Mouse (Mus musculus): ENCODE results near the gene Anp32e. TPM values are rescaled to one million over a fixed set of nuclear protein-coding genes. Genes with fewer than 3 reads are reported as not detected.
"Not testable (repeated sequence)": the region's sequence is repeated elsewhere in the genome, so short reads cannot be mapped to it uniquely, and the experiment has no call there.

Gene Anp32e
- polyA plus RNA-seq, 1 experiment from 2014 or later: 50.1 TPM

DNA sequence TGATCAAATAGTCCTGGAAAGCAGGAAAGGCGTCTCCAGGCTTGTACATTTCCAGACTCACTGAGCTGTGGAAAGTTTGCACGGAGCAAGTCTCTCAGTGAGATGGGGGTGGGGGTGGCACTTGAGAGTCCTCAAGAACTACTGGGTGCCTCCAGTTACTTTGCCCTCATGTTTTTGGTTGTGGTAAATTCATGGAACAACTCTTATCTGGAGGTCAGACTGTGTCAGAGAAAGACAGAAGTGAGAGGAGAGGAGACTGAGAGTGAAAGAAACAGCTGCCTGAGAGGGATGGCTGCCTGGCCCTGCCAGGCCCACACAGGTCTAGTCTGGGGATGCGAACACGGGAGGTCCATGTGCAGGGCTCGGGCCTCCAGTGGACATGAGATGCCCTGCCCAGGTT is 26.3 kb downstream of the Anp32e start:
- Histone ChIP-seq H3K36me3 (ENCODE audit: control insufficient read depth, insufficient read depth, low read length) (no peaks in the 10 kb centered on the region), H3K9me3 (ENCODE audit: control insufficient read depth, low read length) (no peaks in the 10 kb centered on the region), H3K27me3 (ENCODE audit: control insufficient read depth, insufficient read depth, low read length) (no peaks in the 10 kb centered on the region), H3K4me3 (replicated peaks; ENCODE audit: low read depth, low read length) (no peak overlapping the region), H3K4me1 (ENCODE audit: control insufficient read depth, insufficient read depth, low read length) (peaks cover 3% of the 10 kb centered on the region; the same call in 1 of the 2 replicates), H3K27ac (replicated peaks; ENCODE audit: low read depth, low read length) (no peak overlapping the region), H3K9ac (replicated peaks; ENCODE audit: low read length) (no peak overlapping the region), H3K4me2 (ENCODE audit: low read length) (no peak overlapping the region)
- DNase-seq (no peak), ATAC-seq (ENCODE audit: low FRiP score, low TSS enrichment) (no peak)
- WGBS: 93% methylated on average over 5 of the region's 5 CpGs

DNA sequence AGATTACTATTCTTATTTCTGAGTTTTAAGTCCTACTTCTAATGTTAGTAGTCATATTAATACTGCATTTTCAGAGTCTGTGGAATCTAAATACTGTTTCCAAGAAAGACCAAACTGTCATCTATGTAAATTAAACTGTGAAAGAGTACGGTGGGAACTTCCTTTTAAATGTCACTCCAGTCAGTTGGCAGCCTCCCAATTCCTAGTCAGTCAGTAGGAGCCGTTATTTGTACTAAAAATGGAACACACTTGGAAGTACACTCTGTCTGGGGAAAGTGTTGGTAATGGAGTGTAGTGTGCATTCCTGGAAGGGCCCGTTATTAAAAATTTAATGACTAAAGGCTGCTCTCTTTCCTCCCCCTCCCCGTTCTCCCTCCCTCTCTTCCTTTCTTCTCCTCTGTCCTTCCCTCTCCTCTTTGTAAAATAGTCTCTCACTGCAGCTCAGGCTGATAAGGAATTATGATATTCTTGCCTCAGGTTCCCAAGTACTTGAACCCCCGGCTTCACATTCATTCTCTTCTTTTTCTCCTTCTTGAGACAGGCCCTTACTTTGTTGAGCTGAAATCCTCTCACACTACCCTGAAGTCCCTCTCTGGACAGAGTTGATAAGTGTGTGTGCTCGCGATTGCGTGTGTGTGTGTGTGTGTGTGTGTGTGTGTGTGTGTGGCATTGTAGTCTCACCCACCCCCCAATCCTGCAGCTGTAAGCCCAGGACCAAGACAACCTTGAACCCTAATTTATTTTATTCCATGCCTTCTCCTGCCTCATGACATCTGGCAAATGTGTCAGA is 28.5 kb downstream of the Anp32e start:
- Histone ChIP-seq H3K4me1 (ENCODE audit: control insufficient read depth, insufficient read depth, low read length) (0 out of 2 replicates have a peak, but pooled peaks cover 3% of the 10 kb centered on the region), H3K36me3 (ENCODE audit: control insufficient read depth, insufficient read depth, low read length) (no peaks in the 10 kb centered on the region), H3K4me3 (replicated peaks; ENCODE audit: low read depth, low read length) (no peak overlapping the region), H3K9ac (replicated peaks; ENCODE audit: low read length) (no peak overlapping the region), H3K27me3 (ENCODE audit: control insufficient read depth, insufficient read depth, low read length) (no peaks in the 10 kb centered on the region), H3K9me3 (ENCODE audit: control insufficient read depth, low read length) (no peaks in the 10 kb centered on the region), H3K4me2 (ENCODE audit: low read length) (no peak overlapping the region), H3K27ac (replicated peaks; ENCODE audit: low read depth, low read length) (no peak overlapping the region)
- ATAC-seq (ENCODE audit: low FRiP score, low TSS enrichment): no peak
- 68% methylated on average over 8 of the region's 8 CpGs for WGBS
- peak; percentile 55 for DNase-seq

DNA sequence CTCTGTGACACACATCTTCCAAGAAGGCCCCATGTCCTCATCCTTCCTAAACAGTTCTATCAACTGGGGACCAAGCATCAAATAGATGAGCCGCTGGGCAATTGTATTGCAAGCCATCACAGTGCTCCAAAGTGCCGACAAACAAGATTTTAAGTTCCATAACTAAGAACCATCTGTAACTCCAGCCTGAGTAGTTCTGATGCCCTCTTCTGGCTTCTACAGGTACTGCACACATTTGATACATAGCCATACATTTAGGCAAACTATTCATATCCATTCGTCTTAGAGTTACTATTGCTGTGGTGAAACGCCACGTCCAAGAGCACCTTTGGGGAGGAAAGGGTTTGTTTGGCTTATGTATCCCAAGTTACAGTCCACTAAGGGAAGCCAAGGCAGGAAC is 30.0 kb downstream of the Anp32e start:
- ATAC-seq (ENCODE audit: low FRiP score, low TSS enrichment) (no peak), DNase-seq (no peak)
- no peak overlapping the region for H3K9ac ChIP-seq (replicated peaks; ENCODE audit: low read length)
- H3K4me2 ChIP-seq (ENCODE audit: low read length): no peak overlapping the region
- 81% methylated on average over 5 of the region's 5 CpGs for whole genome bisulfite sequencing
- H3K27ac ChIP-seq (replicated peaks; ENCODE audit: low read depth, low read length): no peak overlapping the region
- no peaks in the 10 kb centered on the region for H3K9me3 ChIP-seq (ENCODE audit: control insufficient read depth, low read length)
- no peaks in the 10 kb centered on the region for H3K36me3 ChIP-seq (ENCODE audit: control insufficient read depth, insufficient read depth, low read length)
- no peak overlapping the region for H3K4me3 ChIP-seq (replicated peaks; ENCODE audit: low read depth, low read length)
- no peaks in the 10 kb centered on the region for H3K27me3 ChIP-seq (ENCODE audit: control insufficient read depth, insufficient read depth, low read length)
- no peaks in the 10 kb centered on the region for H3K4me1 ChIP-seq (ENCODE audit: control insufficient read depth, insufficient read depth, low read length)

DNA sequence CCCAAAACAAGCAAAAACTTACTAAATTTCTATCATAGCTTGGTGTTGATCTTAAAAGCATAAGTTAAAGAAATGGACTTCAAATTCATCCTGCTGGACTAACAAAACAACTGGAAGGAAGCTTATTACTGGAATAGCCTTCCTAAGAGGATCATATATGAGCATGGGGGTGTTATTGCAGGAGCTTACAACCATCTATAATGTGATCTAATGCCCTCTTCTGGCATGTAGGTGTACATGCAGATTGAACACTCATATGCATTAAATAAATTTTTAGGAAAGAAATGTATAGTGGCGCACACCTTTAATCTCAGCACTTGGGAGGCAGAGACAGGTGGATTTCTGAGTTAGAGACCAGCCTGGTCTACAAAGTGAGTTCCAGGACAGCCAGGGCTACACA is 30.8 kb downstream of the Anp32e start:
- Histone ChIP-seq H3K9ac (replicated peaks; ENCODE audit: low read length) (no peak overlapping the region), H3K36me3 (ENCODE audit: control insufficient read depth, insufficient read depth, low read length) (no peaks in the 10 kb centered on the region), H3K27me3 (ENCODE audit: control insufficient read depth, insufficient read depth, low read length) (no peaks in the 10 kb centered on the region), H3K4me2 (ENCODE audit: low read length) (no peak overlapping the region), H3K9me3 (ENCODE audit: control insufficient read depth, low read length) (no peaks in the 10 kb centered on the region), H3K4me3 (replicated peaks; ENCODE audit: low read depth, low read length) (no peak overlapping the region), H3K4me1 (ENCODE audit: control insufficient read depth, insufficient read depth, low read length) (no peaks in the 10 kb centered on the region), H3K27ac (replicated peaks; ENCODE audit: low read depth, low read length) (no peak overlapping the region)
- WGBS: 89% methylated on average over 1 of the region's 1 CpGs
- ATAC-seq (ENCODE audit: low FRiP score, low TSS enrichment) (no peak), DNase-seq (no peak)

DNA sequence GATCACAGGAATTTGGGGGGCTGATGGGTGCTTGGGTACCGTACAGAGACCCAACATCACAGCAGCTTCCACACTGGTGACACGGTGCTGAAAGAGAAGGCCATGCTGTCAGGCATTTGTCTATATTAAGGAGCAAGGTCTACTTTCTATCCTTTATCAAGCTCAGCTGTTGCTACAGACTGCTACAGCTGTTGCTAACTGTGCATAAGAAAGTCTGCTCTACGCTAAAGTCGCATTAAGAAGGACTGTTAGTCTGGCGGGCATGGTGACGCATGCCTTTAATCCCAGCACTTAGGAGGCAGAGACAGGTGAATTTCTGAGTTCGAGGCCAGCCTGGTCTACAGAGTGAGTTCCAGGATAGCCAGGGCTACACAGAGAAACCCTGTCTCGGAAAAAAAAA is 33.1 kb downstream of the Anp32e start:
- not testable (repeated sequence) for H3K4me3 ChIP-seq (replicated peaks; ENCODE audit: low read depth, low read length); ATAC-seq (ENCODE audit: low FRiP score, low TSS enrichment); H3K4me1 ChIP-seq (ENCODE audit: control insufficient read depth, insufficient read depth, low read length); H3K9me3 ChIP-seq (ENCODE audit: control insufficient read depth, low read length); H3K27me3 ChIP-seq (ENCODE audit: control insufficient read depth, insufficient read depth, low read length); DNase-seq; H3K27ac ChIP-seq (replicated peaks; ENCODE audit: low read depth, low read length); H3K4me2 ChIP-seq (ENCODE audit: low read length); H3K36me3 ChIP-seq (ENCODE audit: control insufficient read depth, insufficient read depth, low read length); H3K9ac ChIP-seq (replicated peaks; ENCODE audit: low read length)
- WGBS: 87% methylated on average over 8 of the region's 8 CpGs

DNA sequence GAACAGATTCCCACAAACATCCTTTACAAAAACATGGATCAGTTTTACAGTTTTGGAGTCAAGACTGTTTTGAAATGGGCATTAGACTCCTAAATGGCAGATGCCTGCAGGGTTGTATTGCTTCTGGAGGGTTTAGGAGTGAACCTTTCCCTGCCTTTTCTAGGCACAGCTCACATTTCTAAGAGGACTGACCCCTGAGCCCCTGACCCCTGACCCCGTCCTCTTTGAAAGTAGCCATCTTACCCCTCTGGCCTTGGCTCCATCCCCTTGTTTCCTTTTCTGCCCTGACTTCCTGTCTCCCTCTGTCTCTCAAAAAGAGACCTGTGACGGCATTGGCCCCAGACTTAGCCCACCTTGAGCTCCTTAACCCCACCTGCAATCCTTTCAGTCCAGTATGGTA is 34.2 kb downstream of the Anp32e start:
- 36% methylated on average over 2 of the region's 2 CpGs for WGBS
- Histone ChIP-seq H3K4me1 (ENCODE audit: control insufficient read depth, insufficient read depth, low read length) (no peaks in the 10 kb centered on the region), H3K27ac (replicated peaks; ENCODE audit: low read depth, low read length) (no peak overlapping the region), H3K9me3 (ENCODE audit: control insufficient read depth, low read length) (no peaks in the 10 kb centered on the region), H3K36me3 (ENCODE audit: control insufficient read depth, insufficient read depth, low read length) (no peaks in the 10 kb centered on the region), H3K4me3 (replicated peaks; ENCODE audit: low read depth, low read length) (no peak overlapping the region), H3K27me3 (ENCODE audit: control insufficient read depth, insufficient read depth, low read length) (no peaks in the 10 kb centered on the region), H3K9ac (replicated peaks; ENCODE audit: low read length) (no peak overlapping the region), H3K4me2 (ENCODE audit: low read length) (no peak overlapping the region)
- ATAC-seq (ENCODE audit: low FRiP score, low TSS enrichment) (no peak), DNase-seq (no peak)

DNA sequence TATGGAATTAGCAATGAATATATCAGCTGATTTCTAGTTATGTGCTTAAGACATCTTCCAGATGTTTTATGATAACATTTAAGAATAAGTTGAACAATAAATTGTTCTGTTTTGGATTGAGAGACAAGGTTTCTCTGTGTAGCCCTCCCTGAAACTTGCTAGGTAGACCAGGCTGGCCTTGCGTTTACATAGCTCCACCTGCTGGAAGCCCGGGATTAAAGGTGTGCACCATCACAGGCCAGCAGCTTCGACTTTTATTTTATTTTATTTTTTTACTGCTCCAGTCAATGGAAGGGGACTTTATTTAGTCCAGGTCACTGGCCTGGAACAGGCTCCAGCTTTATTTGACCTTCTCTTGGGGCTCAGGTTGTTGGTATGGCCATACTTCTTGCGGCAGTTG is 34.6 kb downstream of the Anp32e start:
- H3K27me3 ChIP-seq (ENCODE audit: control insufficient read depth, insufficient read depth, low read length): no peaks in the 10 kb centered on the region
- no peaks in the 10 kb centered on the region for H3K4me1 ChIP-seq (ENCODE audit: control insufficient read depth, insufficient read depth, low read length)
- no peaks in the 10 kb centered on the region for H3K36me3 ChIP-seq (ENCODE audit: control insufficient read depth, insufficient read depth, low read length)
- no peak overlapping the region for H3K27ac ChIP-seq (replicated peaks; ENCODE audit: low read depth, low read length)
- H3K9me3 ChIP-seq (ENCODE audit: control insufficient read depth, low read length): no peaks in the 10 kb centered on the region
- no peak overlapping the region for H3K9ac ChIP-seq (replicated peaks; ENCODE audit: low read length)
- DNase-seq (peak; percentile 63), ATAC-seq (ENCODE audit: low FRiP score, low TSS enrichment) (no peak)
- H3K4me3 ChIP-seq (replicated peaks; ENCODE audit: low read depth, low read length): no peak overlapping the region
- WGBS: 43% methylated on average over 4 of the region's 4 CpGs
- no peak overlapping the region for H3K4me2 ChIP-seq (ENCODE audit: low read length)

DNA sequence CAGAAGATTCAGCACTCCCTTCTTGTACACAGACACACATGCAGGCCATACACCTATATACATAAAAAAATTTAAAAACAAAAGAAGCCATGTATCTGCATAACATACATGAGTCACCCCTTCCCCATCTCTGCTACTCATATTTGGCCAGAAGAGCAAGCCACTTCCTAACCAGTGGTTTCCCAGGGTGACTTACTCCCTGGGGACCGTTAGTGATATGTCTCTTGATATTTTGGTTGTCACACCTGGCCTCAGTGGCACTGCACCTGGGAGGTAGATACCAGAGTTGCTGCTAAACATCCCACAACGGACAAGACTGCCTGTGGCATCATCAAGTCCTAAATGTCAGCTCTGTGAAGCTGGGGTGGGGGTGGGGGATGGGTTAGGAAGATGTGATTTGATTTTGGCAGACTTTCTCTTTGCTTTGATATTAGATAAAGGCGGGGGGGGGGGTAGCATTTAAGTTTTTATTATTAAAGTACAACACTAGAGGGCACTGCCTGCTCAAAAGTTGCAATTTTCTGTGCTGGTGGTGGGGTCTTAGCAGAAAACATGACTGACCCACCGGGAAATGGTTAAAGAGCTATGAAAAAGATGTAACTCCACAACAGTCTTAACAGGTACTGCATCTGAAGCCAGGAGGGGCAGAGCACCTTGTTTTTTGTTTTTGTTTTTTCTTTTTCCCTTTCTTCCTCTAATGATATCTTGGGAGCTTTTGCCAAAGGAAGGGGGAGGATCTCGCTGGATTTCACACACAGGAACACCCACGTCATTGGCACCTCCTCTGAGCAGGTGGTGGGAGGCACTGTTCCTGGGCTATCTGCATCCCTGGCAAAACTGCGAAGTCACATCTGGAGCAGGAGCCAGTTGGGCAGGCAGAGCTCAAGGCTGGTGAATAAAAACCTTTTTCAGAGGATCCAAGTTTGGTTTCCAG is 36.7 kb downstream of the Anp32e start:
- ATAC-seq (ENCODE audit: low FRiP score, low TSS enrichment) (no peak), DNase-seq (peak; percentile 84)
- no peaks in the 10 kb centered on the region for H3K9me3 ChIP-seq (ENCODE audit: control insufficient read depth, low read length)
- H3K4me2 ChIP-seq (ENCODE audit: low read length): peak overlapping the region; percentile 45
- no peak overlapping the region for H3K9ac ChIP-seq (replicated peaks; ENCODE audit: low read length)
- no peaks in the 10 kb centered on the region for H3K4me1 ChIP-seq (ENCODE audit: control insufficient read depth, insufficient read depth, low read length)
- WGBS: 16% methylated on average over 7 of the region's 7 CpGs
- no peak overlapping the region for H3K4me3 ChIP-seq (replicated peaks; ENCODE audit: low read depth, low read length)
- no peak overlapping the region for H3K27ac ChIP-seq (replicated peaks; ENCODE audit: low read depth, low read length)
- no peaks in the 10 kb centered on the region for H3K36me3 ChIP-seq (ENCODE audit: control insufficient read depth, insufficient read depth, low read length)
- no peaks in the 10 kb centered on the region for H3K27me3 ChIP-seq (ENCODE audit: control insufficient read depth, insufficient read depth, low read length)
